Mouse (Mus musculus): Measurements from ENCODE around the gene Lrrc30. TPM values are rescaled to one million over a fixed set of nuclear protein-coding genes. Genes with fewer than 3 reads are reported as not detected.

Gene Lrrc30
- total RNA-seq, 1 experiment = not detected

- no peak overlapping the region for H3K27ac ChIP-seq (ENCODE audit: insufficient read depth, low read depth, low read length, poor library complexity, severe bottlenecking)
- DNase-seq (ENCODE audit: low read depth, low spot score) = no peak
- H3K4me1 ChIP-seq (ENCODE audit: control insufficient read depth in 2 of 2, insufficient read depth in 2 of 2, low read length in 2 of 2, poor library complexity in 1 of 2) = peaks cover 0 to 2% of the 10 kb centered on the region in 2 experiments; a peak in 1 of 4 replicates
- H3K36me3 ChIP-seq (ENCODE audit: control insufficient read depth, insufficient read depth, low read length, poor library complexity, severe bottlenecking) = no peaks in the 10 kb centered on the region
- H3K4me3 ChIP-seq (ENCODE audit: insufficient read depth in 1 of 2, low read depth in 1 of 2, low read length in 2 of 2, poor library complexity in 1 of 2, severe bottlenecking in 1 of 2) = no peak overlapping the region
- no peaks in the 10 kb centered on the region for H3K9me3 ChIP-seq (ENCODE audit: control insufficient read depth, insufficient read depth, low read depth, low read length)
- TF ChIP-seq HCFC1 (IDR thresholded peaks at IDR 0.05; ENCODE audit: borderline replicate concordance, insufficient read depth, low read length) (no peak), ZC3H11A (IDR thresholded peaks at IDR 0.05; ENCODE audit: borderline replicate concordance, low read depth, low read length) (no peak), CHD2 (IDR thresholded peaks at IDR 0.05; ENCODE audit: low read depth, low read length) (no peak), MAFK (IDR thresholded peaks at IDR 0.05; ENCODE audit: insufficient read depth, low read depth, low read length) (no peak), ZNF384 (IDR thresholded peaks at IDR 0.05; ENCODE audit: low read depth, low read length) (no peak)
- in situ Hi-C loops (cut with MboI; ENCODE audit: low sequenced_read_pairs in 2 of 2, unreplicated experiment in 2 of 2) = no loop called here
- no peak overlapping the region for H3K9ac ChIP-seq (ENCODE audit: insufficient read depth, low read depth, low read length, poor library complexity, severe bottlenecking)
Measured at GRCm38 (mm10) chr17:67638119-67638810, 5.7 kb upstream of the Lrrc30 start.

DNA sequence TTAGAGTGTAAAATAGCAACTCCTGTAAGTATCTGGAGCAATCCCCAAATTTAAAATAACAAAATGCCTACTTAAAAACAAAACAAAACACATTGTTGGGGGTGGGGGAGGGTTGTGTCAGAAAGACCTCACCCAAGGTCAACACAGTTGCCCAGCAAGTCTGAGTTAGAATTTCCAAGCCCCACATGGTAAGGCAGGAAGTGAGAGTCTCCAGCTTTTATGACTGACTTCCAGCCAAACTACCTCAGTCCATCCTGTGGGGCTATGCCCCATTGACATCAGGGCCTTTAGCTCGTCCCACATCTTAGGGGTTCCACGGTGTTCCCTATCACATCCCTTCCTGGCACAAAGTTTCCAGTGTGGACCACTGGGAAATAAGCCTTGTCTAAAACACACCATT is 4.4 kb upstream of the Lrrc30 start:
- Histone ChIP-seq H3K9ac (ENCODE audit: insufficient read depth, low read depth, low read length, poor library complexity, severe bottlenecking) (no peak overlapping the region), H3K4me3 (ENCODE audit: insufficient read depth in 1 of 2, low read depth in 1 of 2, low read length in 2 of 2, poor library complexity in 1 of 2, severe bottlenecking in 1 of 2) (no peak overlapping the region), H3K27ac (ENCODE audit: insufficient read depth, low read depth, low read length, poor library complexity, severe bottlenecking) (no peak overlapping the region), H3K4me1 (ENCODE audit: control insufficient read depth in 2 of 2, insufficient read depth in 2 of 2, low read length in 2 of 2, poor library complexity in 1 of 2) (peaks cover 0 to 2% of the 10 kb centered on the region in 2 experiments; a peak in 1 of 4 replicates), H3K9me3 (ENCODE audit: control insufficient read depth, insufficient read depth, low read depth, low read length) (no peaks in the 10 kb centered on the region), H3K36me3 (ENCODE audit: control insufficient read depth, insufficient read depth, low read length, poor library complexity, severe bottlenecking) (no peaks in the 10 kb centered on the region)
- TF ChIP-seq MAFK (IDR thresholded peaks at IDR 0.05; ENCODE audit: insufficient read depth, low read depth, low read length) = no peak
- no peak for TF ChIP-seq CHD2 (IDR thresholded peaks at IDR 0.05; ENCODE audit: low read depth, low read length)
- no peak for DNase-seq (ENCODE audit: low read depth, low spot score)
- in situ Hi-C loops (cut with MboI; ENCODE audit: low sequenced_read_pairs in 2 of 2, unreplicated experiment in 2 of 2) = no loop called here

- H3K4me3 ChIP-seq (ENCODE audit: insufficient read depth in 1 of 2, low read depth in 1 of 2, low read length in 2 of 2, poor library complexity in 1 of 2, severe bottlenecking in 1 of 2) = no peak overlapping the region
- TF ChIP-seq ZNF384 (IDR thresholded peaks at IDR 0.05; ENCODE audit: low read depth, low read length) (no peak), MAFK (IDR thresholded peaks at IDR 0.05; ENCODE audit: insufficient read depth, low read depth, low read length) (no peak), ZC3H11A (IDR thresholded peaks at IDR 0.05; ENCODE audit: borderline replicate concordance, low read depth, low read length) (no peak), HCFC1 (IDR thresholded peaks at IDR 0.05; ENCODE audit: borderline replicate concordance, insufficient read depth, low read length) (no peak), CHD2 (IDR thresholded peaks at IDR 0.05; ENCODE audit: low read depth, low read length) (no peak)
- no peak overlapping the region for H3K9ac ChIP-seq (ENCODE audit: insufficient read depth, low read depth, low read length, poor library complexity, severe bottlenecking)
- H3K36me3 ChIP-seq (ENCODE audit: control insufficient read depth, insufficient read depth, low read length, poor library complexity, severe bottlenecking) = no peaks in the 10 kb centered on the region
- H3K4me1 ChIP-seq (ENCODE audit: control insufficient read depth in 2 of 2, insufficient read depth in 2 of 2, low read length in 2 of 2, poor library complexity in 1 of 2) = peaks cover 0 to 2% of the 10 kb centered on the region in 2 experiments; a peak in 1 of 4 replicates
- peak; percentile 16 for DNase-seq (ENCODE audit: low read depth, low spot score)
- H3K9me3 ChIP-seq (ENCODE audit: control insufficient read depth, insufficient read depth, low read depth, low read length) = no peaks in the 10 kb centered on the region
- H3K27ac ChIP-seq (ENCODE audit: insufficient read depth, low read depth, low read length, poor library complexity, severe bottlenecking) = no peak overlapping the region
- in situ Hi-C loops (cut with MboI; ENCODE audit: low sequenced_read_pairs in 2 of 2, unreplicated experiment in 2 of 2) = no loop called here
Measured at GRCm38 (mm10) chr17:67636304-67636703, 3.8 kb upstream of the Lrrc30 start.

GRCm38 (mm10) chr17:67629746-67630145 is 2.8 kb downstream of the Lrrc30 start:
- no peaks in the 10 kb centered on the region for H3K36me3 ChIP-seq (ENCODE audit: control insufficient read depth, insufficient read depth, low read length, poor library complexity, severe bottlenecking)
- H3K9me3 ChIP-seq (ENCODE audit: control insufficient read depth, insufficient read depth, low read depth, low read length) = no peaks in the 10 kb centered on the region
- no peak for DNase-seq (ENCODE audit: low read depth, low spot score)
- in situ Hi-C loops (cut with MboI; ENCODE audit: low sequenced_read_pairs in 2 of 2, unreplicated experiment in 2 of 2) = no loop called here
- peaks cover 0 to 2% of the 10 kb centered on the region in 2 experiments; a peak in 1 of 4 replicates for H3K4me1 ChIP-seq (ENCODE audit: control insufficient read depth in 2 of 2, insufficient read depth in 2 of 2, low read length in 2 of 2, poor library complexity in 1 of 2)
- no peak overlapping the region for H3K9ac ChIP-seq (ENCODE audit: insufficient read depth, low read depth, low read length, poor library complexity, severe bottlenecking)
- H3K27ac ChIP-seq (ENCODE audit: insufficient read depth, low read depth, low read length, poor library complexity, severe bottlenecking) = no peak overlapping the region
- TF ChIP-seq HCFC1 (IDR thresholded peaks at IDR 0.05; ENCODE audit: borderline replicate concordance, insufficient read depth, low read length) (no peak), CHD2 (IDR thresholded peaks at IDR 0.05; ENCODE audit: low read depth, low read length) (no peak), ZC3H11A (IDR thresholded peaks at IDR 0.05; ENCODE audit: borderline replicate concordance, low read depth, low read length) (no peak), ZNF384 (IDR thresholded peaks at IDR 0.05; ENCODE audit: low read depth, low read length) (no peak), MAFK (IDR thresholded peaks at IDR 0.05; ENCODE audit: insufficient read depth, low read depth, low read length) (no peak)
- H3K4me3 ChIP-seq (ENCODE audit: insufficient read depth in 1 of 2, low read depth in 1 of 2, low read length in 2 of 2, poor library complexity in 1 of 2, severe bottlenecking in 1 of 2) = no peak overlapping the region

Data from ES-E14 (cell line).